Mouse (Mus musculus): ENCODE results near the gene Kptn.

GRCm38 (mm10) chr7:16161302-16161701 is 41.6 kb downstream of the Kptn start:
- TF ChIP-seq CTCF (conservative IDR thresholded peaks at IDR 0.05; ENCODE audit: insufficient read depth, insufficient read length, low read depth, low read length) (no peak), POLR2A (IDR thresholded peaks at IDR 0.05; ENCODE audit: low read depth, low read length) (no peak)
